Mouse (Mus musculus): ENCODE results near the gene Nop56.

The Nop56 gene

GRCm38 (mm10) chr2:130274149-130274861, at the start of gene Nop56:
Gene Nop56, plus strand, starts transcription at chr2:130274430.
- in situ Hi-C loops (cut with MboI): no loop called here

GRCm38 (mm10) chr2:130246912-130247311, 27.3 kb upstream of the Nop56 start:
- in situ Hi-C loops (cut with MboI): no loop called here

- in situ Hi-C loops (cut with MboI): no loop called here
Measured at GRCm38 (mm10) chr2:130248226-130248625, 26.0 kb upstream of the Nop56 start.

GRCm38 (mm10) chr2:130256762-130257161, 17.5 kb upstream of the Nop56 start:
- in situ Hi-C loops (cut with MboI): no loop called here

- in situ Hi-C loops (cut with MboI): no loop called here
Measured at GRCm38 (mm10) chr2:130260822-130261221, 13.4 kb upstream of the Nop56 start.

GRCm38 (mm10) chr2:130261914-130262313, 12.3 kb upstream of the Nop56 start:
- in situ Hi-C loops (cut with MboI): no loop called here

GRCm38 (mm10) chr2:130262398-130262797, 11.8 kb upstream of the Nop56 start:
- in situ Hi-C loops (cut with MboI): no loop called here

GRCm38 (mm10) chr2:130265520-130265919, 8.7 kb upstream of the Nop56 start:
- in situ Hi-C loops (cut with MboI): no loop called here

- in situ Hi-C loops (cut with MboI): no loop called here
Measured at GRCm38 (mm10) chr2:130268074-130268473, 6.2 kb upstream of the Nop56 start.

GRCm38 (mm10) chr2:130273732-130274131, 498 bp upstream of the Nop56 start:
- in situ Hi-C loops (cut with MboI): no loop called here

- in situ Hi-C loops (cut with MboI): loop anchor here (25.0 kb wide), 1 partner anchor 387 kb away; the partner anchor contains the start of genes Ddrgk1 and Itpa
Measured at GRCm38 (mm10) chr2:130274862-130275261, 632 bp downstream of the Nop56 start.

- in situ Hi-C loops (cut with MboI): loop anchor here (25.0 kb wide), 1 partner anchor 387 kb away; the partner anchor contains the start of genes Ddrgk1 and Itpa
Measured at GRCm38 (mm10) chr2:130275649-130276048, 1.4 kb downstream of the Nop56 start.

- in situ Hi-C loops (cut with MboI): loop anchor here (10.0 to 25.0 kb wide), 2 partner anchors 135 to 383 kb away; partner anchors contain the start of genes Ddrgk1 and Itpa
Measured at GRCm38 (mm10) chr2:130279600-130280091, 5.4 kb downstream of the Nop56 start.

- in situ Hi-C loops (cut with MboI): loop anchor here (10.0 to 25.0 kb wide), 2 partner anchors 135 to 382 kb away; partner anchors contain the start of genes Ddrgk1 and Itpa
Measured at GRCm38 (mm10) chr2:130280224-130280623, 6.0 kb downstream of the Nop56 start.

- in situ Hi-C loops (cut with MboI): loop anchor here (10.0 to 25.0 kb wide), 2 partner anchors 134 to 381 kb away; partner anchors contain the start of genes Ddrgk1 and Itpa
Measured at GRCm38 (mm10) chr2:130280818-130281217, 6.6 kb downstream of the Nop56 start.

GRCm38 (mm10) chr2:130283854-130284654, 9.8 kb downstream of the Nop56 start, which contains the start of gene Idh3b:
Gene Idh3b, minus strand, starts transcription at chr2:130284547.
- in situ Hi-C loops (cut with MboI): loop anchor here (10.0 to 25.0 kb wide), 2 partner anchors 131 to 378 kb away; partner anchors contain the start of genes Ddrgk1 and Itpa

GRCm38 (mm10) chr2:130289086-130289485, 14.9 kb downstream of the Nop56 start:
- in situ Hi-C loops (cut with MboI): loop anchor here (10.0 to 25.0 kb wide), 2 partner anchors 126 to 373 kb away; partner anchors contain the start of genes Ddrgk1 and Itpa

- in situ Hi-C loops (cut with MboI): loop anchor here (25.0 kb wide), 1 partner anchor 371 kb away; the partner anchor contains the start of genes Ddrgk1 and Itpa
Measured at GRCm38 (mm10) chr2:130291434-130291833, 17.2 kb downstream of the Nop56 start.

GRCm38 (mm10) chr2:130293009-130293408, 18.8 kb downstream of the Nop56 start:
- in situ Hi-C loops (cut with MboI): loop anchor here (25.0 kb wide), 1 partner anchor 369 kb away; the partner anchor contains the start of genes Ddrgk1 and Itpa

GRCm38 (mm10) chr2:130293486-130293885, 19.3 kb downstream of the Nop56 start:
- in situ Hi-C loops (cut with MboI): loop anchor here (25.0 kb wide), 1 partner anchor 369 kb away; the partner anchor contains the start of genes Ddrgk1 and Itpa

- in situ Hi-C loops (cut with MboI): loop anchor here (25.0 kb wide), 1 partner anchor 368 kb away; the partner anchor contains the start of genes Ddrgk1 and Itpa
Measured at GRCm38 (mm10) chr2:130294218-130294935, 20.1 kb downstream of the Nop56 start.
